Mouse (Mus musculus): Measurements from ENCODE around the gene S1pr5. TPM values are rescaled to one million over a fixed set of nuclear protein-coding genes. Genes with fewer than 3 reads are reported as not detected.
A peak's percentile ranks its signal among the peaks of the same experiment; 100 is the strongest.
"Not testable (repeated sequence)": the region's sequence is repeated elsewhere in the genome, so short reads cannot be mapped to it uniquely, and the experiment has no call there.

The S1pr5 gene
- polyA plus RNA-seq, 1 experiment from 2014 or later, result 0.10 TPM

- Histone ChIP-seq H3K36me3 (0 out of 2 replicates have a peak, but pooled peaks cover 5% of the 10 kb centered on the region), H3K27ac (no peak overlapping the region), H3K27me3 (replicated peaks) (peaks cover 17% of the 10 kb centered on the region), H3K9me3 (replicated peaks) (no peaks in the 10 kb centered on the region), H3K9ac (no peak overlapping the region), H3K4me2 (no peak overlapping the region), H3K4me3 (no peak overlapping the region), H3K4me1 (0 out of 2 replicates have a peak, but pooled peaks cover 4% of the 10 kb centered on the region)
- no peak for ATAC-seq
- 49% methylated on average over 7 of the region's 7 CpGs for WGBS (ENCODE audit: insufficient replicate concordance)
These were observed 34.5 kb downstream of the S1pr5 start for GRCm38 (mm10) chr9:21213617-21214190.

- Histone ChIP-seq H3K9me3 (replicated peaks) (no peaks in the 10 kb centered on the region), H3K4me1 (0 out of 2 replicates have a peak, but pooled peaks cover 3% of the 10 kb centered on the region), H3K4me2 (no peak overlapping the region), H3K4me3 (no peak overlapping the region), H3K27ac (no peak overlapping the region), H3K36me3 (peaks cover 5% of the 10 kb centered on the region; the same call in 1 of the 2 replicates), H3K9ac (no peak overlapping the region), H3K27me3 (replicated peaks) (peaks cover 5% of the 10 kb centered on the region)
- no peak for ATAC-seq
- WGBS (ENCODE audit: insufficient replicate concordance), result 77% methylated on average over 7 of the region's 7 CpGs
These were observed 36.6 kb downstream of the S1pr5 start for GRCm38 (mm10) chr9:21211624-21212023.

DNA sequence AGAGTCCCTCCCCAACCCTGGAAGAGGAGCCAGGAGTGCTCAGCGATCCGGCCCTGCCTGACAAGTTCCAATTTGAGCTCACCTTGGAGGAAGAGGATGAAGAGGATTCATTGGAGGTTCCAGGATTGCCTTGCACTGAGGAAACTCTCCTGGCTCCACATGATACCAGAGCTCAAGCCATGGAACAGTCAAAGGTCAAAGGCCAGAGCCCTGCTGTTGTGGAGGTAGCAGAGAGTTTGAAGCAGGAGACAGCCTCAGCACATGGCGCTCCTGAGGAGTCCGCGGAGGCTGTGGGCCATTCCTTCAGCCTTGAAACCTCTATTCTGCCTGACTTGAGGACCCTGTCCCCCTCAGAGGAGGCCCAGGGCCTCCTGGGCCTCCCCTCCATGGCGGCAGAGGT lies 37.4 kb downstream of the S1pr5 start:
- Histone ChIP-seq H3K4me2 (no peak overlapping the region), H3K4me3 (no peak overlapping the region), H3K9me3 (replicated peaks) (no peaks in the 10 kb centered on the region), H3K27ac (no peak overlapping the region), H3K4me1 (no peaks in the 10 kb centered on the region), H3K36me3 (peaks cover 11% of the 10 kb centered on the region), H3K27me3 (replicated peaks) (no peaks in the 10 kb centered on the region), H3K9ac (no peak overlapping the region)
- ATAC-seq, result no peak
- WGBS (ENCODE audit: insufficient replicate concordance), result 81% methylated on average over 6 of the region's 6 CpGs

DNA sequence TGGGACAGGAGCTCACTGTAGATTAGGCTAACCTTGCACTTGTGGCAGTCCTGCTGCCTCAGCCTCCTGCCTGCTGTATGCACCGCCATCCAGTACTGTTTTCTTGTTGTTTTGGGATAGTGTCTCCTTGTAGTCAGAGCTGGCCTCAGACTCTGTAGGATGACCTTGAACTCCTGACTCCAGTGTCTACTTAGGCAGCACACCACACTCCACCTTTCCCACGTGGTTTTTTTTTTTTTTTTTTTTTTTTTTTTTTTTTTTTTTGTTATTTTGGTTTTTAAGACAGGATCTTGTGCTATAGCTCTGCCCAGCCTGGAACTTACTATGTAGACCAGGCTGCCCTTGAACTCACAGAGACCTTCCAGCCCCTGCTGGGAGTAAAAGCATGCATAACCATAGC lies 39.6 kb downstream of the S1pr5 start:
- no peak for ATAC-seq
- Histone ChIP-seq H3K4me3 (no peak overlapping the region), H3K36me3 (peaks cover 21% of the 10 kb centered on the region), H3K4me2 (no peak overlapping the region), H3K9ac (no peak overlapping the region), H3K27me3 (replicated peaks) (no peaks in the 10 kb centered on the region), H3K4me1 (peaks cover 13% of the 10 kb centered on the region), H3K27ac (no peak overlapping the region), H3K9me3 (replicated peaks) (no peaks in the 10 kb centered on the region)
- 69% methylated on average over 2 of the region's 2 CpGs for WGBS (ENCODE audit: insufficient replicate concordance)

DNA sequence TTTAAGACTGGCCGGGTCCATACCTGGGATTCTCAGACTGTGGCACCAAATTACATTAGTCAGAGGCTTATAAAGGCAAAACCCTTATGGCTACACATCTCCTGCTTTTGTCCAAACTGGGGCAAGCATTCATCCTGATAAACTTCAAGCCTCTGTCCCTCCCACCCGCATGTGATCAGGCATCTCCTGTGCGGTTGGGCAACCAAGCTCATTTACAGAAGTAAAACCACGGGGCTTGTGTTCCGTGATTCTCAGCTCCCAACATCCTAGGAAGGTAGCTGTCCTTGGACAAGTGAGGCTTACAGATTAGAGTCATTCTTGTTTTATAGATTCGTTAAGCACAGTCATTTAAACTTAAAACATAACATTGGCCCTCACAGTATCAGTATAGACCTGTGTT lies 41.4 kb downstream of the S1pr5 start:
- WGBS (ENCODE audit: insufficient replicate concordance), result 71% methylated on average over 6 of the region's 6 CpGs
- no peak overlapping the region for H3K27ac ChIP-seq
- H3K4me2 ChIP-seq, result no peak overlapping the region
- H3K9me3 ChIP-seq (replicated peaks), result no peaks in the 10 kb centered on the region
- H3K27me3 ChIP-seq (replicated peaks), result no peaks in the 10 kb centered on the region
- no peak overlapping the region for H3K4me3 ChIP-seq
- no peak overlapping the region for H3K9ac ChIP-seq
- H3K36me3 ChIP-seq, result peaks cover 21% of the 10 kb centered on the region
- ATAC-seq, result no peak
- H3K4me1 ChIP-seq, result peaks cover 13% of the 10 kb centered on the region

DNA sequence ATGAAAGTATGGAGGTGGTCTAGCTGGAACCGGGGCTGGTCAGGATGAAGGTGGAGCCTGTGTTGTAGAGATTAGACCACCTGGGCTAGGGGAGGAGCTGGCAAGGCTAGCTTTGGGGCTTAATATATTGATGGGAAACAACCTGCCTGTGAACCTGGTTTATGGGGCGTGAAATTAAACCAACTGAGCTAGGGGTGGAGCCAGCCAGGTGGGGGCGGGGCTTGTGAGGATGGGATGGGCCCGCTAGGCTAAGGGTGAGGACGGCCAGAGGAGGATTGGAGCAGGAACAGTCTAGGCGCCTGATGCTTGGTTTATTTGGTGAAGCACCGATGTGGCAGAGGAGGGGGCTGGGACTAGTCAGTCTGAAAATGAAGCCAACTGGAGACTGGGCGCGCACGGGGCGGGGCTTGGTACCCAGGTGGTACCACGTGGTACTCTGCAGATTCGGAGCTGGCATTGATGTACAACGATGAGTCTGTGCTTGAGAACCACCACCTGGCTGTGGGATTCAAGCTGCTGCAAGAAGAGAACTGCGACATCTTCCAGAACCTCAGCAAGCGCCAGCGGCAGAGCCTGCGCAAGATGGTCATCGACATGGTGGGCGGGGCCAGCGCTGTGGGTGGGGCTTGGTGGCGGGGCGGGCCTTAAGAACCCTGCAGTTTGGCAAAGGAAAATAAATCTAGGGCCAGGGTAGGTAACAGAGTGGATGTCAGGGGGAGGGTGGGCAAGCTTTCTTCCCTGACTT lies 43.5 kb downstream of the S1pr5 start:
- Histone ChIP-seq H3K9me3 (replicated peaks) (no peaks in the 10 kb centered on the region), H3K4me2 (peak overlapping the region; percentile 56), H3K4me3 (peak overlapping the region; percentile 37), H3K4me1 (peaks cover 13% of the 10 kb centered on the region), H3K27ac (no peak overlapping the region), H3K27me3 (replicated peaks) (no peaks in the 10 kb centered on the region), H3K9ac (no peak overlapping the region), H3K36me3 (peaks cover 21% of the 10 kb centered on the region)
- 48% methylated on average over 23 of the region's 23 CpGs for WGBS (ENCODE audit: insufficient replicate concordance)
- peak; percentile 50 for ATAC-seq

- H3K27ac ChIP-seq, result no peak overlapping the region
- 41% methylated on average over 8 of the region's 8 CpGs for WGBS (ENCODE audit: insufficient replicate concordance)
- peaks cover 13% of the 10 kb centered on the region for H3K4me1 ChIP-seq
- H3K9ac ChIP-seq, result no peak overlapping the region
- ATAC-seq, result 0 out of 2 replicates have a peak, but pooled peaks have one; percentile 17
- peak overlapping the region; percentile 56 for H3K4me2 ChIP-seq
- H3K36me3 ChIP-seq, result peaks cover 21% of the 10 kb centered on the region
- no peak overlapping the region for H3K4me3 ChIP-seq
- H3K9me3 ChIP-seq (replicated peaks), result no peaks in the 10 kb centered on the region
- H3K27me3 ChIP-seq (replicated peaks), result no peaks in the 10 kb centered on the region
These were observed 44.1 kb downstream of the S1pr5 start for GRCm38 (mm10) chr9:21204156-21204527.

- no peak overlapping the region for H3K4me2 ChIP-seq
- peaks cover 8% of the 10 kb centered on the region for H3K4me1 ChIP-seq
- WGBS (ENCODE audit: insufficient replicate concordance), result 82% methylated on average over 3 of the region's 3 CpGs
- no peaks in the 10 kb centered on the region for H3K9me3 ChIP-seq (replicated peaks)
- no peak overlapping the region for H3K9ac ChIP-seq
- ATAC-seq, result no peak
- no peak overlapping the region for H3K4me3 ChIP-seq
- H3K36me3 ChIP-seq, result peaks cover 5% of the 10 kb centered on the region; the same call in 1 of the 2 replicates
- H3K27ac ChIP-seq, result no peak overlapping the region
- H3K27me3 ChIP-seq (replicated peaks), result no peaks in the 10 kb centered on the region
These were observed 49.3 kb downstream of the S1pr5 start for GRCm38 (mm10) chr9:21198960-21199359.

GRCm38 (mm10) chr9:21197981-21198380 lies 50.3 kb downstream of the S1pr5 start:
- Histone ChIP-seq H3K27ac (no peak overlapping the region), H3K4me3 (no peak overlapping the region), H3K9me3 (replicated peaks) (no peaks in the 10 kb centered on the region), H3K27me3 (replicated peaks) (no peaks in the 10 kb centered on the region), H3K9ac (no peak overlapping the region), H3K4me2 (no peak overlapping the region), H3K36me3 (peaks cover 5% of the 10 kb centered on the region; the same call in 1 of the 2 replicates), H3K4me1 (peaks cover 8% of the 10 kb centered on the region)
- no peak for ATAC-seq
- WGBS (ENCODE audit: insufficient replicate concordance), result 65% methylated on average over 4 of the region's 4 CpGs

- Histone ChIP-seq H3K27ac (no peak overlapping the region), H3K4me3 (no peak overlapping the region), H3K4me2 (peak overlapping the region; percentile 5)
These were observed 51.5 kb downstream of the S1pr5 start for GRCm38 (mm10) chr9:21196521-21197433.

DNA sequence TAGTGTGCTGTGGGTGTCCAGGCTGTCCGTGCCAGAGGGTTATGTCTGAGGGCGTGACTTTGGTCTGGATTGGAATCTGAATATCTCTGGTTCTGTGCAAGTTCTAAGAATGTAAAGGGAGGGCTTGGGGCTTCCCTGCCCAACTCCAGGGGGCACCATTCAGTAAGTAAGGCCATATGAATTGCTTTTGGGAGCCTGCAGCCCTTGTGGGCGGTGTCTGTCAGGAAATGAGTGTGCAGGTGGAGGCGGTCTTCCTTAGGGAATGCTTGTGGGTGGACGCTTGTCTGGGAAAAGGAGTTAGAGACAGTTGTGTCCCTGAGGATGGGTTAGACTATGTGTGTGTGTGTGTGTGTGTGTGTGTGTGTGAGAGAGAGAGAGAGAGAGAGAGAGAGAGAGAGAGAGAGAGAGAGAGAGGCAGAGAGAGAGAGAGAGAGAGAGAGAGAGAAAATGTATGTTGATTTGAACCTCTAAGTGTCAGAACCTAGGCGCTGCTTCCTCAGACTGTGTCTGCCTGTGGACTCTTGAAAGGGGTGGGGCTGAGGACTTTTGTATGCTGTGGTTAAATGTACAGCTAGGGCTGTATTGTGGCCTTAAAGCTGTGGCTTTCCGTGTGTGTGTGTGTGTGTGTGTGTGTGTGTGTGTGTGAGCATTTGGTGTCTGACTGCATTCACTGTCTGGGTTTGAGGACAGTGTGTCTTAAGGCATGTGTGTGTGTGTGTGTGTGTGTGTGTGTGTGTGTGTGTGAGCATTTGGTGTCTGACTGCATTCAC lies 52.3 kb downstream of the S1pr5 start:
- not testable (repeated sequence) for ATAC-seq

More at GRCm38 (mm10) chr9:21196521-21197433, 51.5 kb downstream of the S1pr5 start:
- no peaks in the 10 kb centered on the region for H3K9me3 ChIP-seq (replicated peaks)
- H3K9ac ChIP-seq, result no peak overlapping the region
- no peak for ATAC-seq
- no peaks in the 10 kb centered on the region for H3K27me3 ChIP-seq (replicated peaks)
- peaks cover 5% of the 10 kb centered on the region; the same call in 1 of the 2 replicates for H3K36me3 ChIP-seq
- peaks cover 8% of the 10 kb centered on the region for H3K4me1 ChIP-seq
- 68% methylated on average over 19 of the region's 19 CpGs for WGBS (ENCODE audit: insufficient replicate concordance)

More for the DNA sequence above, 52.3 kb downstream of the S1pr5 start:
- not testable (repeated sequence) for H3K27me3 ChIP-seq (replicated peaks); H3K9me3 ChIP-seq (replicated peaks); H3K36me3 ChIP-seq; H3K4me2 ChIP-seq; H3K4me3 ChIP-seq; H3K4me1 ChIP-seq; H3K27ac ChIP-seq; H3K9ac ChIP-seq
- WGBS (ENCODE audit: insufficient replicate concordance), result 65% methylated on average over 7 of the region's 7 CpGs

Data from liver, embryonic 12.5 days (tissue).